Mouse (Mus musculus) left cerebral cortex, adult 18-20 months (tissue): ENCODE results near the gene Safb2. TPM values are rescaled to one million over a fixed set of nuclear protein-coding genes. Genes with fewer than 3 reads are reported as not detected.
"Not testable (repeated sequence)": the region's sequence is repeated elsewhere in the genome, so short reads cannot be mapped to it uniquely, and the experiment has no call there.

ENCODE experiments used
- DNase-seq, 2 experiments: peaks; one replicate each; pipeline ENCODE4 v3.0.0; 2021 to 2022; ENCODE audit warnings: low spot score in 2 of 2, mixed read lengths in 1 of 2
- long read RNA-seq, 2 experiments: library from polyadenylated mRNA; stranded (forward); transcript quantifications; one replicate each; pipeline ENCODE4 v2.0.0; 2021
- total RNA-seq, 2 experiments: library from RNA; stranded (reverse); gene quantifications; 2 replicates each; pipeline ENCODE4 v1.2.3; 2021

The Safb2 gene
- 100 to 1,000 TPM; 104 to 120 TPM for total RNA-seq
- long read RNA-seq, experiment 1, transcript Safb2-201 (21 exons, 3,277 nt): major isoform, 8 of 70 reads
- long read RNA-seq, experiment 1, partial matches to known transcripts: 26 of 70 reads
- long read RNA-seq, experiment 1, other reads (novel, unspliced or antisense): 36 of 70 reads
- long read RNA-seq, experiment 2, partial matches to known transcripts: 14 of 24 reads
- long read RNA-seq, experiment 2, other reads (novel, unspliced or antisense): 6 of 24 reads

DNA sequence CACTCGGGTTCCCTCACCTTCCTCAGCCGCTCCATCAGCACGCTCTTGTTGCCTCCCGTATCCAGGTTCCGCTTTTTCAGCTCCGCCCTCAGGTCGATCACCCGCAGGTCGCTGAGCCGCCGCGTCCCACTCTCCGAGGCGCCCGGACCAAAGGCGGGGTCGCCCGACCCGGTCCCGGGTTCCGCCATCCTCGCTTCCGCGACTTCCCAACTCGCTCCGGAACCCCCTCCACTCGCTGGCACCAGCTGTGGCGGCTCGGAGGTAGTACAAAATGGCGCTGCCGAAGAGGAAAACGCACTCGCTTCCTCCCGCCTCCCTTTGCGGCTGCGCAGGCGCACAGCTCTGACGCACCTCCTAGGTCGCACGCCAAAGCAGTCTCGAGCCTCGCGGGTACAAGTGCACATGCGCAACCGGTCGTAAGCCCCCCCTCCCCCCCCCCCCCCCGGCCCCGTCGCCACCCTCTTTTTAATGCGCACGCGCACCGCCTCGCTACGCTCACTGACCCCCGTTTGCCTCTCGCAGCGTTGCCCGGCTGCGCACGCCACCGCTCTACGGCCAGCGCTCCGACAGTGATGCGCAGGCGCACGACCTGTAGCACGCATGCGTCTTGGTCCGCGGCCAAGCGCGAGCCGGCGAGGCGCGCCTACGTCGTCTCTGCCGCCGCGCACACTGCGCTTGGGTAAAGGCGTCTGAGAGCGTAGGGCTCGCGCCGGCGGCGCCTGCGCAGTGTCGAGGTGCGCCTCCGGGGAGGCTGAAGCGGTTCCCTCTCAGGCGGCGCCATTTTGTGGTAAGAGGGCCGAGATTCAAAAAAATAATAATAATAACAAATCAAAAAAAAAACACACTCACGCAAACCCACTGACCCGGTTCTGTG is at the start of gene Safb2, which contains the start of gene Safb:
Gene Safb2 (minus strand): TSS at position 329 of the 874 bp plus-strand sequence.
Gene Safb (plus strand): TSS at position 569 of the 874 bp plus-strand sequence.
- peak; percentile 99 for DNase-seq

- no peak for DNase-seq
Measured at GRCm38 (mm10) chr17:56634023-56634422, 49.6 kb upstream of the Safb2 start.

GRCm38 (mm10) chr17:56631807-56632206 is 47.4 kb upstream of the Safb2 start:
- DNase-seq: no peak

- DNase-seq: not testable (repeated sequence)
Measured at GRCm38 (mm10) chr17:56629800-56630781, 45.7 kb upstream of the Safb2 start.

DNA sequence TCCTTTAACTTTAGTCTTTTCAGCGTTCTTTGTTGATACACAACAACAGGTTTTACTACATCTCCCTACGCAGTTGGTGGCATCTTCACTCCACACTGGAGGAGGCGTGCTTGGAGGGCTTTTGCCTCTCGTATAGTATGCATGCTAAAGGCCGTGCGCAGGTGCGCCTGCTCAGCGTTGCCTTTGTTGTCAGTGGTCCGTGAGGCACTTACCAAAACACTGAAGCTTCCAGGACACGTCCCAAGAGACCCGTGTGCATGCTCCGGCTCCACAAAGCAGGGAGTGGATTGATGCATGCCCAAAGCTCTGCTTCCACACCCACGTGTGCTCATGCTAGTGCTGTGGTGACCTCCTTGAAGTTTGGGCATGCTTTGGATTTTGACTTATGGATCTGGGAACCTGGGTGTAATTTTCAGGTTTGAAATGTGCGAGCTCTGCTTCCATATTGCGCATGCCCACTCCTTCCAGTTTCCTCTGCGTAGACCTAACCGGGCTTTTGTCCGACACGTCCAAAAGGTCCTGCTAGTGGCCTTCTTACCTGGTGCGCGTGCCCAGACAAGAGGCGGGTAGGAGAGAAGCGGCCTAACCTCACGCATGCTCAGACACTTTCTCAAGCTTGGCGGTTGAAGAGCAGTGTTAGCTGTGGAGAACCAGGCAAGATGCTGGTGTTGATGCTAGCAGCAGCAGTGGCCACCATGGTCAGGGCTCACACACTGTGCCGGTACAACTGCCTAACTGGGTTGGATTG is 43.3 kb upstream of the Safb2 start, which contains the start of gene Catsperd:
Gene Catsperd (plus strand): TSS at position 614 of the 748 bp plus-strand sequence.
- DNase-seq: no peak

DNA sequence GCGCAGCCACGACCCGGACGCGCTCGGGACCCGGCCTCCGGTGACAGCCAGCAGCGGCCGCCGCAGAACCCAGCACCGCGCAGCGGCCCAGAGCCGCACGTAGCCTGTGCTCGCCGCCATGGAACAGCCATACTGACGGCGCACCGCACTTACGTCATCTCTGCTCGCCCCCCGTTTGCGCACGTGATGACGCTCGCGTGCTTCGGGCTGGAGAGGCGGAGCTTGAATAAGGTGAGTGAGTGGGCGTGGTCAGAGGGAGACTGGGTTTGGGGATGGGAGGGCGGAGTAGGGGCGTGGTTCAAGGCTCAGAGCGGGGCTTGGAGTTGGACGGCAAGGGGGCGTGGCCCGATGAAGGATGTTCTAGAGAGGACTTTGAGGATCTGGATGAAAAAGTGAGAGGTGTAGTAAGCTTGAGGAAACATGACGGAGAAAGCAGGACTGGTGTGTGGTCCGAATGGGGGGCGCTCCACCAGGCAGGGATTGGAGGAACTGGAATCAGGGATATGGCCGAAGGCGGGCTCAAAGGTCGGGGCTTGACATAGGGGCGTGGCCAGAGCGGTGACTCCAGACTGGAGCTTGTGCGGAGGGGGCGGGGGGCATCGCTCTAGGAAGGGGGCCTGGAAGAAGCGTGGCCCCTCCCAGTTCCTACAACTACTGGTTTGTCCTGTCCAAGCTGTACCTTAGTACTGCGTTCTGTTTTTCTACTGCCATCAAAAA is 42.5 kb upstream of the Safb2 start, which contains the start of gene Lonp1:
Gene Lonp1 (minus strand): TSS at position 134 of the 717 bp plus-strand sequence.
- peak; percentile 96 to 97 for DNase-seq

GRCm38 (mm10) chr17:56626260-56626659 is 41.9 kb upstream of the Safb2 start:
- no peak for DNase-seq

GRCm38 (mm10) chr17:56625495-56625894 is 41.1 kb upstream of the Safb2 start:
- no peak for DNase-seq

DNA sequence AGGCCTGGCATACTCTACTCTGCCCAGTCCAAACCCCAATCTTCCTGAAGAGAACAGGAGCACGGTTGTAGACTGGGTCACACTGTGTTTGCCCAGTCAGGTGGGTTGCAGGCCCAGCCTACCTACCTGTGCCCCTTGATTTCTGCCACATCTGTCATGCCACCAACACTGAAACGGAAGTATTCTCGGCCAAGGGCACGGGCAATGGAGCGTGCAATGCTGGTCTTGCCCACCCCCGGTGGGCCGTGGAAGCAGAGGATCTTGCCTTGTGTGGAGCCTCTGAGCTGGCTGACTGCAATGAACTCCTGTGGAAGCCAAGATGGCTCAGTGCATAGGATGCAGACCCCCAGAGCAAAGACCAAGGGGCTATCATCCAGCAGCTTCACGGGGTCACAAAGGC is 33.2 kb upstream of the Safb2 start:
- no peak for DNase-seq

DNA sequence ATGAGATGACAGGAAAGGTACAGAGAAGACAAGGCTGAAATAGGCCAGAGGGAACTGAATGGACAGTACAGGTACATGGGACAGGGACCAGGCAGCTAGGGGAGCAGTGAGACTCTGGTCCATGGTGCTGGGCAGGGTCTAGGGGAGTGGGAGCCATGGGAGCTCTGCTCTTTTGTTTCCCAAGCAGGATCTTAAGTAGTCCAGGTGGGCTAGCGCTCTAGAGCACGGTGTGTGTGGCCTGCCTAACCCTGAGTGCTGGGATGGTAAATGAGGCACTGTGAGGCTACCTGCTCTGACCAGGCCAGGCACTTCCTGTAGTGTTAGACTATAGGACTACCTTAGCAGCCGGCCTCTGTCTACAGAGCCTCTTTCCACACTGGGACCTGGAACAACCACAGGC is 32.3 kb upstream of the Safb2 start:
- no peak for DNase-seq

- DNase-seq: no peak
Measured at GRCm38 (mm10) chr17:56615792-56616191, 31.4 kb upstream of the Safb2 start.

GRCm38 (mm10) chr17:56615136-56615784 is 30.9 kb upstream of the Safb2 start:
- DNase-seq: no peak

GRCm38 (mm10) chr17:56614391-56615135 is 30.2 kb upstream of the Safb2 start:
- no peak for DNase-seq

- DNase-seq: peak in 1 of 2 experiments; percentile 34
Measured at GRCm38 (mm10) chr17:56613893-56614292, 29.5 kb upstream of the Safb2 start.

DNA sequence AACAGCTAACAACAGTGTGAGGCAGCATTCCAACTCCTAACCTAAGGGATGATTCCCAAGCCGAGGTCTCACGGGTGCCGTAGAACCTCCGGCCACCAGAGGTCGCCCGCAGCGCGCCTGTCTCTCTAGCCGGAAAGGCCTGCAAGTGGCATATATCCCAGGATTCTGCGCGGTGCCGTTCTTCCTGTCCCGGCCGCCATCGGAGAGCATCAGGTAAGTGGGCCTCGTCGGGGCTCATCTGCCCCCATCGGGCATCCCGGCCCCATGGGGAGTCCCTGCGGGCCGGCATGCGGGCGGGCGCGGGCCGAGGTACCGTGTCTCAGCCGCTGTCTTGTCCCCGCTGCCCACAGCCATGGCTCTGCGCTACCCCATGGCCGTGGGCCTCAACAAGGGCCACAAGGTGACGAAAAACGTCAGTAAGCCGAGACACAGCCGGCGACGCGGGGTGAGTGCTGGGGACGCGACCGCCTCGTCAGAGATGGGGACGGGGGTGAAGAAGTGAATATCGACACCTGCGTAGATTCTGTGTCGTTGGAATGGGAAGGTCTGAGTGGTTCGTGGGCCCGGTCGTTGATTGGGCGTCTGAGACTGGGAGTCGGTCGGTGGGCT is 29.0 kb upstream of the Safb2 start, which contains the start of gene Rpl36:
Gene Rpl36 (plus strand): TSS at position 181 of the 609 bp plus-strand sequence.
- peak; percentile 97 to 98 for DNase-seq

GRCm38 (mm10) chr17:56612565-56612939 is 28.2 kb upstream of the Safb2 start:
- not testable (repeated sequence) for DNase-seq

DNA sequence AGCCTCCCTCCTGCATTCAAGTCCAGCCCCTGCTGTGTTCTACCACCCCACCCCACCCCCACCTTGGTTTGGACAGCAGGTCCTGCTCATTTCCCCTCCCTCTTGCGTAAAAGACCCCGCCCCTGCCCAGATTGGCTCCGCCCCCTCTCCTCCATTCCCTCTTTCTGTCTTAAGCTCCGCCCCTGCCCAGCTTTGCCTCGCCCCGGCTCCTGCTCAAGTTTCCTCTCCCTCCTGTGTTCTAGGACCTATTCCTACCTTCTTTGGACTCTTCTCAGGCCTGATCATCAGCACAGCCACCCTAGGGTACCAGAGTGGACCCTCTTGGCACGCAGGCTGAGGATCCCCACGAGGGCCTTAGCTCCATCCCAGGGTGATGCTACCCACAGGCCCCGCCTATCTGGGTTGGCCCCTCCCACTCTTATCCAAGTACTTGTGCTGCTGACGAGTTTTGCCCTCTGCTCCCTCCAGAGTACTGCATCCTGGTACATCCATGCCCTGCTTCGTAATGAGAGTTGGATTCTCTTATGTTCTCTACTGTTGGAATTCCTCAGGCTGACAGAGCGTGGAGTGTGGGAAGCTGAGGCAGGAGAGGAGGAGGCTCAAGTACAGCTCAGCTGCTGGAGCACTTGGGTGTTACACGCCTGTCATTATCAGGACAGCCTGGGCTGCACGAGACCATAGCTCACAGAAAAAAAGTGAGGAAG is 27.6 kb upstream of the Safb2 start:
- no peak for DNase-seq
